Mouse (Mus musculus): Measurements from ENCODE around the gene Olfr1454.

The Olfr1454 gene

DNA sequence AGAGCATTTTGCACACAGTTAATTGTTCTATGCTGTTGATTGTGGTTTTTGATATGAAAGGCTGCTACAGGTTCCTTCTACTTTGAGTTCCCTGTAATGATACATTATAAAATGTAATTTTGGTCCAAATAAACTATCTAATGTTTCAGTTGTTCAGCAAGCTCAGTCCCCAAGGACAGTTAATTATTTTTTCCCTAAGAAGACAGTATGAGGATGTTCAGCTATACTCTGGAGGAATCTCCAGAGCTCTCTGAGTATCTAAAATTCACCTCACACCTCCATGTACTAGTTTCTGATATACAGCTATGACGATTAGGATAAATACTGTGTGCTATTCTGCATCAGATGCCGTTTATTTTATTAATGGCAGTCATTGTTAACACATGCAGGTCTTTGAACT is at the start of gene Olfr1454:
Gene Olfr1454, plus strand, starts transcription at position 301 of the 400 bp plus-strand sequence.
- no peak for DNase-seq (ENCODE audit: low spot score in 2 of 2)

DNA sequence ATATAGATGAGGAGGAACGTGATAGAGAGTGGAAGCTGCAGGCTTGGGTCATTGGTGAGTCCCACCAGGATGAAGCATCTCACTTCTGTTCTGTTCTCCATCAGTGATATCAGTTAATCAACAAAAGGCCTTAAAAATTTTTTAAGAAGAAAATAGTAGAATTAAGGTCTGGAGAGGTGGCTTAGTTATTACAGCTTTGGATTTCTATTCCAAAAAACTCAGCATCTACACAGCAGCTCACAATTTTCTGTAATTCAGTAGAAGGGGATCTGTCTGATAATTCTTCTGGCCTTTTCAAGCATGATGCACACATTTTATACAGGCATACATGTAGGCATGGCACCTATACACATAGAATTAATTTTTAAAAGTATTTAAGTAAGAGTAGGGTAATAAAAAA is 32.2 kb upstream of the Olfr1454 start, which contains the start of gene Olfr1453:
Gene Olfr1453, minus strand, starts transcription at position 101 of the 400 bp plus-strand sequence.
- no peak for DNase-seq (ENCODE audit: low spot score in 2 of 2)

DNA sequence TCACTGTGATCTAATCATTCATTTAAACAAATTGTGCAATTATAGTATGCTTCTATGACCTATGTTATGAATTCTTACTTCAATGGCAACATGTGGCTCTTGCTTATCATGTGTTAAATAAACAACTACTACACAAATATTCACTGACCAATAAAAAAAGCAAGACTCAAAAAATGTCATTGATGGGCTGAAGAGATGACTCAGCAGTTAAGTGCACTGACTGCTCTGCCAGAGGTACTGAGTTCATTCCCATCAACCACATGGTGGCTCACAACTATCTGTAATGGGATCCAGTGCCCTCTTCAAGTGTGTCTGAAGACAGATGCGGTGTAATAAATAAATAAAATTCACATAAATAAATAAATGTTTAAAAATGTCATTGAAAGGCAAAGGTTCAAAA is 33.5 kb downstream of the Olfr1454 start:
- DNase-seq (ENCODE audit: low spot score in 2 of 2), result no peak

DNA sequence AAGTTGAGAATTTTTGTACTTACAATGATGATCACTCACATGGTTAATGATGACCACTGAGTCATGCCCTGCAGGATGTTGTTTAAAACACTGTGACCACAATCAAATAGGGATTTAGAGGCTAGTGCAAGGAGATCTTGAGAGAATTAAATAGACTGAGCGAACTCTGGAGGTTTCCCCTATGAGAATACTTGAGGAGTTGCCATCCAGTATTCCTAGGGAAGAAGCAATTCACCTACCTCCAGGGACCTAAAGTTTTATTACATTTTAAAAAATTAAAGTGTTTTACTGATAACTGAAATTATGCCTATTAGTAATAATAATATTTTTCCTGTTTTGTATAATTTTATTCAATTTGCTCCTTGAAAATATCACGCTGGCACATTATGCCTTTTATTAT is 37.4 kb downstream of the Olfr1454 start, which contains the start of gene Olfr1457:
Gene Olfr1457, minus strand, starts transcription at position 101 of the 400 bp plus-strand sequence.
- no peak for DNase-seq (ENCODE audit: low spot score in 2 of 2)

DNA sequence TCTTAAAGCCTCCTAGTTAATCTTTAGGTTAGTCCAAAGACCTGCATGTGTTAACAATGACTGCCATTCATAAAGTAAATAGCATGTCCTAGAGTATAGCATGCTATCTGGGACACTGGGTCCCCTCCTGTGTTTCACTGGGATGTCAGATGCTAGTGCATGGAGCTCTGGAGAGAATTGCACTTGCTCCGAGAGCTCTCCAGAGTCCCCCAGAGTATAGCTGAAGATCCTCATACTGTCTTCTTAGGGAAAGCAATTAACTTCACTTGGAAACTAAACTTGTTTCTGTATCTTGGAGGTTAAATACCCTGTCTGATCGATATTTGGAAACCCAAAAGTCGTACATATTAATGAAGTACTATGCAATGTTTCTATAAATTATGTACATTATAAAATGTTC is 46.3 kb downstream of the Olfr1454 start, which contains the start of gene Olfr1458:
Gene Olfr1458, minus strand, starts transcription at position 101 of the 400 bp plus-strand sequence.
- DNase-seq (ENCODE audit: low spot score in 2 of 2), result no peak

All from spleen, postnatal 10 days (tissue).